Mouse (Mus musculus): ENCODE measurements around the gene Tmem140. TPM values are rescaled to one million over a fixed set of nuclear protein-coding genes. Genes with fewer than 3 reads are reported as not detected.

The Tmem140 gene
- total RNA-seq (2023), result 5.9 to 14.9 TPM (median 13.1 TPM) in 4 replicates

DNA sequence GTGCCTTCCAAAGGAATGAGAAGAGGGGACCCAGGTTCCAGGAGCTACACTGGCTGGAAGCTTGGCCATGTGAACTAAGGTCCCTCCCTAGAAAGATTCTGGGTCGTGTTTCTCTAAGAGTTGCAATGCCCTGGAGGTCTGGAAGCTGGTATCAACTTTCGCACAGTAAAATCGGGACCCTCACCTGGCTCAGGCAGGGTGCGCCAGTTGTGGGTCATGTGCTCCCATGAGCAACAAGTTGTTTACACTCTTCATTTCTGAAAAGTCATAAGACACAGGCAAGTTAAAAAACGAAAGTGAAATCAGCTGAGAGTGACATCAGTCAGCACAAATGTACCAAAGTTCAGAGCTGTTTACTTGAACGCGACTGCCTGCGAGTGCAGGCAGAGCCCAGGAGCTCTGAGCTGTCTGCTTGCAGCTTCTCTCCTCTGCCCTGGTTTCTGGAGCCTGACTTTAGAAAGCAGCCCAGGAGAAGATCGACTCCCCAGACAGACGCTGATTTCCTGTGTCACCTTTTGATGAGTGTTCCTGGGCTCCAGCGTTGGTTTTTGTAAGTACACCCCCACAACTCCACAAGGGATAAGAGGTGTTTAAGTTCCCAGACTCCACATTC, at the start of gene Tmem140:
Tmem140 (plus strand) TSS at position 356 of the 613 bp plus-strand sequence.

DNA sequence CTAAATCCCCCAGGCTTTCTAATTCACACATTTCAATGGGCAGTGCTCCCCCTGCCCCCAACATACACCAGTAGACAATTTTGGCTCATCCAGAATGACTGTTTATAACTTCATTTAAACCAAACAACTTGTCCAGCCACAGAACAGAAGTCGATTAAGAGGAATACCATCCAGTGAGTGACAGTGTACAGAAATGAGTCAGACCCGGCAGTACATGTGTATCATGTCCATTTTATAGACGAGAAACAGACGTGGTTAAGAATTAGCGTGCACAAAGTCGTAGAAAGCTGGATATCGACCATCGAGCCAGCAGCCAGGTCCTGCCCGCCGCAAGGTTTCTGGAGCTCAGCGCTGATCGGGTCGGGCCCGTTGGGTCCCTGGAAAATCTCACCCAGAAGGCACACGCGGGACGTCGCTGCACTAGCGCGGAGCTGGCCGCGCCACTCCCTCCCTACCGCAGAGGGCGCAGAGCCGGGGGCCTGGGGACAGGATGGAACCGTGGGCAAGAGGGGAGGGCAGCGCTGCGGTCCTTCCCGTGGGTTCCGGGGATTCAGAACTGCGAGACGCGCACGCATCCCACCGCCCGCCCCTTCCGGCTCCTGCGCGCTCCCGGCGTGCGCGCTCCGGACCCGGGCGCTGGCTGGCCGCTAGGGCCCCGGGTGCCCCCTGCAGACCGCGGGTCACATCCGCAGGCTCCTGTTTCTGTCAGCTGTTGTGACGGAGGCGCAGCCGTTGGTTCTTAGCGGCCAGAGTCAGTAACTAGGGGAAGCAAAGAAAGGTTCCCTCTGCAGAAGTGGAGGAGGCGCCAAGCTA, 14.8 kb downstream of the Tmem140 start, which contains the start of gene Cyren:
Cyren (minus strand) TSS at position 552 of the 813 bp plus-strand sequence.

DNA sequence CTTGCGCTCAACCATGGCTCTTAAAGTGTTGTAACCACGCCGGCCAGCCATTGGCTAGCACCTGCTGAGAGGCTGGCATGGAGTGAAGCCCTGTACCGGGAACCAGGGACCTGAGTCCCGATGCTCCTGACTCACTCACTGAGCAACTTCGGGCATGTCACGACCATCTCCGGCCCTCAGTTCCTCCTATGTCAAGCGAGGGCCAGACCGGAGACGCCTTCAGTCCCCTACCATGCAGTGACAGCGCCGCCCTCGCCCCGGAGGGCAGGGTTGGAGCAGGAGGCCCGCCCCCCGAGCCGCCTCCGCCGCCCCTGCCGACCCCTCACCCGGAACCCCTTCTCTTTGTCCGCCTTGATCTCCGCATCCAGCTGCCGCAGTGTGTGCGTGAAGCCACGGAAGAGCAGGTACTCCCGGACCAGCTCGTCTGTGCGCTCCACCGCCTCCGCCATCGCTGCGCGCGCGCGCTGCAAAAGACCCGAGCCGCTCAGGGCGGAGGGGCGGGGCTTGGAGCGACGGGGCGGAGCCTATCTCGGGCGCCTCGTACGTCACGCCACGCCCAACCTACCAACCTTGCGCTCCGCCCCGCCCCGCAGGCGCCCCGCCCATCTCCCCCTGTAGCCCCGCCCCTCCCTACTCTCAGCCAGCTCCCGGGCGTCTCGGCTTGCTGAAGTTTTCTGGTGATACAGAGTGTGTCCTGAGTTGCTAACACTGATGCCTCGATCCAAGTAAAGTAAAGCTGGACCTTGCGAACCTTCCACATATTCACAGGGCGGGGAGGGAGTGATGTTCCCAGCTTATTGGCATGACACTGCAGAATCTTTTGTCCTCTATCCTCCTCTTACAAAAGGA, 47.6 kb downstream of the Tmem140 start, which contains the start of gene Wdr91:
Wdr91 (minus strand) TSS at position 506 of the 849 bp plus-strand sequence.

DNA sequence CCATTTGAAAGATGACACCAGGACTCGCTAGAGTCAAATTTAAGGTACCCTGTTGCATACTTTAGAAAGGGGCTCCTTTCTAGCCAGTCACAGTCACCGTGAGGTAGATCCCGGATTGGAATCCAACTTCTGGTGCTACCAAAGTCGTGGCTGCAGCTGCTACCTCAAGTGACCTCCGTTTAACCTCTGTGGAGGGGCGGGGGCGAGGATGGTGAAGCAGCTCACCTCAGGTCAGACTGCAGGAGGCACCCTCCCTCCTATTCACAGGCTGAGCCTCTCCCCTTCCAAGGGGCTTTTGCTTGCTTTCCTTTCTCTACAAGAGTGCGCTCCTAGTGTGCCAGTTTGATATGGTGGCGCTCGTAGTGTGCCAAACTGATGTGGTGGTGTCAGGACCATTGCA, 57.0 kb downstream of the Tmem140 start, which contains the start of gene Stra8:
Stra8 (plus strand) TSS at position 208 of the 400 bp plus-strand sequence.

Other genes with a start within 250 kb of the Tmem140 start
- gene Agbl3, start 82.7 kb upstream of the Tmem140 start, total RNA-seq (2023), result 4.4 to 6.2 TPM (median 5.1 TPM) in 4 replicates
- gene Cyren, start 14.9 kb downstream of the Tmem140 start, total RNA-seq (2023), result 10.6 to 15.0 TPM (median 12.1 TPM) in 4 replicates
- gene Wdr91, start 47.7 kb downstream of the Tmem140 start, total RNA-seq (2023), result 53.7 to 74.7 TPM (median 69.7 TPM) in 4 replicates
- not detected in 4 replicates for gene Stra8, start 57.0 kb downstream of the Tmem140 start, total RNA-seq (2023)
- gene Slc23a4, start 125.3 kb downstream of the Tmem140 start, total RNA-seq (2023), result 0.27 to 0.69 TPM (median 0.36 TPM) in 3 of 4 replicates, not detected in the other

Measured in B cell, adult 62 days (primary cell).